Mouse (Mus musculus) kidney, adult 11 months (tissue): ENCODE data around the gene Dazap2.

ENCODE experiments used
- DNase-seq: peaks from one replicate; pipeline ENCODE4 v3.0.0; 2022

The Dazap2 gene

GRCm38 (mm10) chr15:100639972-100640750, 25.0 kb downstream of the Dazap2 start:
- DNase-seq: no peak

DNA sequence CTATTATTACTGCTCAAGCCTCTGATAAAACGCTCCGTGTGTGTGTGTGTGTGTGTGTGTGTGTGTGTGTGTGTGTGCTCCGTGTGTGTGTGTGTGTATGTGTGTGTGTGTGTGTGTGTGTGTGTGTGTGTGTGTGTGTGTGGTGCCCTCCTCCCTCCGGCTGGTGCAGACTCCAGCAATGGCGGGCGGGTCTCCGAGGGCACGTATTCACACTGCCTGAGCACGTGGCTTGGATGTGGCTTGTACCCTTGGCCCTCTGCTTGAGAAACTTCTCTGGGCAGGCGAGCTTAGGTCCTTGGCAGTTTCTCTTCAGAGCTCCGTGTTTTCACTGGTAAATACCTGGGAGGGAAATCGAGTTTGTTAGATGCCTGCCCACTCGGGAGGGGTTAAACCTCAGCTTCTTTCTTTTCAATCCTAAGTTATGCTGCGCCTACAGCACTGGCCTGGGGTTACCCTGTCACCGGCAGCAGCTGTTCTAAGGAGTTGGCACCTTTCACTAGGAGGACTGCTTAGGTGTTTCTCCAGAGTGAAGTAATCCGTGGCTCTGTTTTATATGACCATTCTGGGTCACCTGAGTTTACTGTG, 26.2 kb downstream of the Dazap2 start:
- DNase-seq: no peak

- no peak for DNase-seq
These were observed 27.3 kb downstream of the Dazap2 start for GRCm38 (mm10) chr15:100642451-100642850.

- no peak for DNase-seq
These were observed 31.0 kb downstream of the Dazap2 start for GRCm38 (mm10) chr15:100646161-100646560.

- no peak for DNase-seq
These were observed 35.0 kb downstream of the Dazap2 start for GRCm38 (mm10) chr15:100650111-100650510.

DNA sequence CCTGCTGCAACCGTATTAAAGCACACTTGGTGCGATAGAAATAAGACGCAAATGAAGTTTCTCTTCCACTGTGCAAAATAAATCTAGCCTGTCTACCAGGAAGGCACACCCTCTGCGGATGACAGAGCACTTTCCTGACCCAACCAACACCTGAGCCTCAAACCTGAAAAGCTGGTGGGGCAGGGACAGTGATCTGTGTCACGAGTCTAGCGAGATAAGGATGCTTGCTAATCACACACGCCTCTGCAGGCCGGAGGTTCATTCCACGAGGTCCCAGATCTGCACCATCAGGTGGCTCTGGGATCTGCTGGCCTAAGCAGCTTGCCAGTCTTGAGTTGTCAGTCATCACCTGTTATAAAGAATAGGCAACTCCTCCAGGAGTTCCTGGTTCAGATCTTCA, 36.5 kb downstream of the Dazap2 start:
- DNase-seq: no peak

- no peak for DNase-seq
These were observed 39.1 kb downstream of the Dazap2 start for GRCm38 (mm10) chr15:100654271-100654670.

- no peak for DNase-seq
These were observed 40.1 kb downstream of the Dazap2 start for GRCm38 (mm10) chr15:100655201-100655600.

DNA sequence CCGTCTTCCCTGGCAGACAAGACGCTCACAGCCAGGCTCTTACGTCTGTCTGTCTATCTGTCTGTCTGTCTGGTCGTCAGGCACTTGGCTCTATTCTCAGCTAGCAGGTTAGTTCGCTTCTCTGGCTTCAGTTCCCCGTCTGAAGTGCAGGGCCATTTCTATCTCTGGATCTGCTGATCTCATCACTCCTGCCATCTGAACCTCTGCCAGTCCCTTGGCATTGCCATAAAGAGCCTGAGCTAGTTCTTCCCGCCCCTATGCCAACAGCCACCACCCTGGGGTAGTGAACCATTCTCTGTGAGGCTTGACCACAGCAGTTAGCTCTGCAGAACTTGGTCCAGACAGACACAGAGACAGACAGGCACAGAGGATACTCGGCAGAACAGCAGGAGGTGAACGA, 45.2 kb downstream of the Dazap2 start:
- peak; percentile 75 for DNase-seq

GRCm38 (mm10) chr15:100660805-100661204, 45.7 kb downstream of the Dazap2 start:
- DNase-seq: no peak

DNA sequence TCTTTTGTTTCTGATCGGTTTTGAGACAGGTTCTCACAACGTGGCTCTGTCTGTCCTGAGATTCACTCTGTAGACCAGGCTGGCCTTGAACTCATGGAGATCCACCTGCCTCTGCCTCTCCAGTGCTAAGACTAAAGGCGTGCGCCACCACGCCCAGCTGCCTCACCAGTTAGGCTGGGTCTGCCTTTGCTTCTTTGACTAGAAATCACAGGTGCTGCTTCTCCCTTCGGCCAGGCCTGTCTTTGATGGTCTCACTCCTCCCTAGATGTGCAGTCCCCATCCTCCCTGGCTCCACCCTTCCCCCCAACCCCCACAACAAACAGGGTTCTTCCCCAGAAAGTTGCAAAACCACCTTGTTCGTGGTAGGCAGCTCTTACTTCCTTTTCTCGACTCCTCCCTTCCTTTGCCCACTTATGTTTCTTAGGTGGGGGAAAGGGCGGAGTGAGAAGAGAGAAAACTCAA, 49.7 kb downstream of the Dazap2 start:
- DNase-seq: no peak

DNA sequence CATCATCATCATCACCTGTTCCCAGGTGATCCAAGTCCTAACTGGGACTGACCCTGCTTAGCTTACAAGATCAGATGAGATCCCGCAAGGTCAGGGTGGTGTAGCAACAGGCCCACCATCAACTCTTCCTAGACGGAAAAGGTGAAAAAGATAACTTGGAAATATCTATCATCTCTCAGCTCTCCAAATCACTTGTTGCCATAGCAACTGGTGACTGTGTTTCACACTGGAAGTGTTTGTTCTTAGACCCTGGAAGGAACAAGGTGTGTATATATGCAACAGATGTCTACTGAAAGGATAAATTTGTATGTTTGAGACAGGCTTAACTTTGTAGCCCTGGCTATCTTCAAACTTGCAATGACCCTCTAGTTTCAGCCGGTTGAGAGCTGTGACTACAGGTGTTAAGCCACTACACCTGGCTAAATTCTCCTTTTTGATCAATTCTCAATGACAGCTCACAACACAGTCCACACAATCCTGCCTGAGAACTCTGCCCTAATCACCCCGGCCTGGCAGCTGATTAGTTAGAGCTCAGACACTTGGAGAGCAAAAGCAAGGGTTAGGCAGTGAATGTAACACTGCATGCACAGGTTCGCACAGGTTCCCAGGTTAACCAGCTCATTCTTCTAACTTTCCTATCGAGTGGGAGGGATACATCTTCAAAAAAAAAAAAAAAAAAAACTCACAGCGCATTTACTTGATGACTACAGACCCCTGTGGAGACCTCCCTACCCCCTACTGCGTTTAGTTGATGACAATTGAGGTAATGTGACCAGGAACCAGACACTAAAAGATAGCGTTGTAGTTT, 50.5 kb downstream of the Dazap2 start:
- no peak for DNase-seq

DNA sequence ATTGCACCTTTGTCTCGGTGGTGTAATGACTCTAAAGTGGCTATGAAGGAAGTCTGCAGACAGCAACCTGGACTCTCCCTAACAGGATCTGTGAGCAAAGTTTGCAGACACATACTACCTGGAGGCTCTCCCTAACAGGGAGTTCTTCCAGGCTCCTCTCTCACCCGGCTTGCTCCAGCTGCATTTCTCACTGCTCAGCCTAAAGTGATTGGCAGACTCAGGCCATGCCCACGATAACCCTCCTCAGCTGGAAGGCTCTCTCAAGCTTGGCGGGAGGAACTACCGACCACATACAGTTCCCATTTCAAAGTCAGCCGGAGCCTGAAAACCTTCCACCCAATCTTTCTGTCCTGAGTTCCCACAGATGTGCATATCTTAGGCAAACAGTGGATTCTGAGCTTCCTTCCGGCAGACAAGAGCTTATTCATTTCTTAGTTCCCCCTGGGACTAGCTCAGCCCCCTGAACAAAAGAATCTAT, 51.1 kb downstream of the Dazap2 start:
- DNase-seq: no peak

DNA sequence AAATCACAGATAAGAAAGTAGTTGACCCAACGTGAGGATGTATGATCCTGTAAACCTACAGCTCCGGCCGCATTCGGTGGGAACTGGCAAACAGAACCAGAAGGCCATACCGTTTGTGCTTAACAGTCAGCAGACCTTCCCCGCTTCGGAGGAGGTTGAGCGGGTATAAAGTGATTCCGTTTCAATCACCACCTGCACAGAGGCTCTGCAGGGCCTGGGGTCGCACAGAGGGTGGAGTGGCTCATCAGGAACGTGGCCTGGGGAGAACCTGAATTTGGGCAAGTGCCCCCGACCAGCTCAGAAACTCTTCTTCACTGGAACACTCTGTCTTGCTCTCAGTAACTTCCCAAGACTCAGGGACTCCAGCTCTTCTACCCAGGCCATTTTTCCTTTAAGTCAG, 51.7 kb downstream of the Dazap2 start:
- no peak for DNase-seq

DNA sequence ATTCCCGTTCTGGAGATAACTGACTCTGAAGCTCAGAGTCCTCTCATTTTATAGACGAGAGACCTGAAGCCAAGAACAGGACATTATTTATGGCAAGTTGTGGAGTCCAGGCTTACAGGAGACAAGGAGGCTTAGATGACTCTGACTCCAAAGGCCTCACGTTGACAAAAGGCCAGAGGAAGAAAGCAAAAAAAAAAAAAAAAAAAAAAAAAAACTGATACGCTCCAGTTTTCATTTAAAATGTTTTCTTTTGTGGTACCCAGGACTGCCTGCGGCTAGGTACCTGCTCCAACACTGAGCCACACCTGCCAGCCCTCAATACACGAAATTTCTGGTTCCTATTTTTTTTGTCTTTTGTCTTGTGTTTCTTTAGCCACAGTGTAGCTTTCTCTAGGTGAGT, 52.3 kb downstream of the Dazap2 start:
- no peak for DNase-seq

DNA sequence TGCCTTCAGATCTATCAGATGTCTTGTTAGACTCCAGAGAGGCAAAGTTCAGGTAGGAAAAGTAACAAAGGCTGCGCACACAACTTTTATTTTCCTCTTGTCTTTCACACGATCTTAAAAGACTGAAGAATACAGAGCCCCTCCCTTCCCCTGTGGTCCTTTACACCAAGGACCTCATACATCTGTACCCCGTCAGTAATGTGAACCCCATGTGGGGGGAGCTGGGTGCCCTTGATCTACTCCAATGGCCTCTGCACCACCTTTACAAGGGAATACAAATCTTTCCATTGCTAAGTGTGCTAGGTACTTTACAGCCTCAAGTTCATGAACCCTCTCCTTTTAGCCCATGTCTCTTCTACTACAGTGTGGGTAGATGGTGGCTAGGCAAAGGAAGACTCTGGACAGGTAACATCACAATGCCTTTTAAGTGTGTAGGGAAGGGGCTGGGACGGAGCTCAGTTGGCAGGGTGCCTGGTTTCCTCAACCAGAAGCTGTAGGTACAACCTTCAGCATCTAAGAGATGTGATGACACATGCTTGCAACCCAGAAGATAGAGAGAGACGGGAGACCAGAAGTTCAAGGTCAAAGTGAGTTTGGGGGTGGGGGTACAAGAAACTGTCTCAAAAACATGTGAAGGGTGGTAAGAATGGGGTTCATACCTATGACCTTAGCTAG, 52.9 kb downstream of the Dazap2 start:
- no peak for DNase-seq

GRCm38 (mm10) chr15:100669337-100669736, 54.2 kb downstream of the Dazap2 start, which contains the start of gene Bin2:
TSS of gene Bin2 (minus strand) at chr15:100669553.
- no peak for DNase-seq

GRCm38 (mm10) chr15:100670004-100670403, 54.9 kb downstream of the Dazap2 start:
- no peak for DNase-seq
